Mouse (Mus musculus) heart, postnatal 0 days (tissue): ENCODE data around the gene Cox10. TPM values are rescaled to one million over a fixed set of nuclear protein-coding genes. Genes with fewer than 3 reads are reported as not detected.

Experiments used
- ATAC-seq: fragments of 200-750 bp; cut with Nextera tagmentation; 2 replicates; pipeline ENCODE4 v1.8.0; 2017; ENCODE audit warnings: low read depth, moderate number of reproducible peaks, moderate library complexity; ENCODE audit not compliant: insufficient read depth
- DNase-seq: peaks from one replicate; pipeline ENCODE4 v3.0.0-alpha.2; 2016; ENCODE audit warnings: low spot score
- H3K27ac ChIP-seq: fragments of 300-500 bp; sonication (generic); 2 replicates; pipeline ENCODE4 v1.5.1; 2014; ENCODE audit warnings: low read depth, mild to moderate bottlenecking
- H3K27me3 ChIP-seq: fragments of 300-500 bp; sonication (generic); 2 replicates; pipeline ENCODE4 v1.6.1; 2014; ENCODE audit warnings: low read length, mixed read lengths; ENCODE audit not compliant: control insufficient read depth, insufficient read depth
- H3K36me3 ChIP-seq: fragments of 300-500 bp; sonication (generic); replicated peaks from 2 replicates; pipeline ENCODE4 v1.6.1; 2014; ENCODE audit warnings: low read length, mixed read lengths; ENCODE audit not compliant: control insufficient read depth, insufficient read depth
- H3K4me1 ChIP-seq: fragments of 300-500 bp; sonication (generic); 2 replicates; pipeline ENCODE4 v1.6.1; 2014; ENCODE audit warnings: antibody characterized with exemption; ENCODE audit not compliant: control insufficient read depth, insufficient read depth
- H3K4me2 ChIP-seq: fragments of 300-500 bp; sonication (generic); 2 replicates; pipeline ENCODE4 v1.6.1; 2014; ENCODE audit warnings: low read depth, mild to moderate bottlenecking, low read length, moderate library complexity
- H3K4me3 ChIP-seq: fragments of 300-500 bp; sonication (generic); 2 replicates; pipeline ENCODE4 v1.5.1; 2014; ENCODE audit warnings: low read depth, low read length
- H3K9ac ChIP-seq: fragments of 300-500 bp; sonication (generic); replicated peaks from 2 replicates; pipeline ENCODE4 v1.6.1; 2014; ENCODE audit warnings: low read depth, low read length, mixed read lengths
- H3K9me3 ChIP-seq: fragments of 300-500 bp; sonication (generic); replicated peaks from 2 replicates; pipeline ENCODE4 v1.6.1; 2016; ENCODE audit warnings: low read length; ENCODE audit not compliant: control insufficient read depth
- CTCF ChIP-seq: IDR thresholded peaks from 2 replicates; pipeline ENCODE4 v1.5.1; 2016; ENCODE audit warnings: antibody characterized with exemption, control low read depth, low read depth
- EP300 ChIP-seq: IDR thresholded peaks from 2 replicates; pipeline ENCODE4 v1.6.1; 2016; ENCODE audit warnings: antibody characterized with exemption, low read depth
- whole genome bisulfite sequencing: fragments of 180-500 bp; shearing (Covaris S2); extraction: QIAGEN DNeasy Blood & Tissue Kit; methylation state at CpG from one replicate; pipeline ENCODE4 v1.1.7; 2014; 5-methylcytosine and 5-hydroxymethylcytosine counted together
- polyA plus RNA-seq: library from polyadenylated mRNA; unstranded; fragments of >200 nt; fragmentation: Nextera tagmentation; extraction: Ambion mirVana; gene quantifications from 2 replicates; pipeline ENCODE4 v1.2.1, GENCODE M21; 2015
- total RNA-seq: library from RNA; depleted of rRNA; stranded (reverse); fragments of >200 nt; gene quantifications from 2 replicates; pipeline ENCODE4 v1.2.3, GENCODE M21; 2014; ENCODE audit warnings: low replicate concordance

Gene Cox10
- total and polyA plus RNA-seq, 2 experiments from 2014 or later = 31.2 to 54.3 TPM

DNA sequence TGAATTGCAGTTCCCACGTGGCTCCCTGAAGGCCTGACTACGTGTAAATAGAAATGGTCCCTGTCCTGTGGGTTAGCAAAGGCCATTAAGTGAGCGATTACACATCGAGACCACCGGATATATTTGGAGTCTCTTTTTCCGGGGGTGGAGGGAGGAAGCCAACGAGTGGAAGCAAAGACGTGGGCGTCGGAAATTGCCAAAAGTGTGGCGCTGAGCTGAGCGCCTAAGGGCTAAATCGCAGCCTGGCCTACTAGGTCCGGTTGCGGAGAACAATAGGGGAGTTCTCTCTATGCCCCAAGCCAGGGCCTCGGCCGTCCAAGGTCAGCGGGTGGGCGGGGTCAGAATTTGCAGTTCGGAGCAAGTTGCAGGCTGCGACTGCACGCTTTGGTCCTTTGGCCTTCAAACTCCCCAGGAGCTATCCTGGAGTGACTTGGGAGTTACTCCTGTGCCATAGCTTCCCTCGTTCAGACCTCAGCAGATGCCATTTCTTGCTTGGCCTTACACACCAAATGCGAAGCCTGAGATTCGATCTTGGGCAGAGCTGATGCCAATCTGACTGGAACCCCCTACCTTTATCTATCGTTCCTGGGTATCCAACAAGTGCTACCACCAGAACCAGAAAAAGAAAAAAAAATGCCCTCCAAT is 154.9 kb downstream of the Cox10 start:
- peaks cover 6% of the 10 kb centered on the region for H3K4me1 ChIP-seq
- TF ChIP-seq EP300 (no peak), CTCF (no peak)
- no peak overlapping the region for H3K27ac ChIP-seq
- no peaks in the 10 kb centered on the region for H3K9me3 ChIP-seq
- H3K4me3 ChIP-seq = 0 out of 2 replicates have a peak overlapping the region, but pooled peaks have one; percentile 4
- DNase-seq (no peak), ATAC-seq (no peak)
- H3K27me3 ChIP-seq = peaks cover 65% of the 10 kb centered on the region
- 9% methylated on average over 26 of the region's 26 CpGs for WGBS
- H3K9ac ChIP-seq = no peak overlapping the region
- H3K4me2 ChIP-seq = peak overlapping the region; percentile 56; the same call in 1 of the 2 replicates
- no peaks in the 10 kb centered on the region for H3K36me3 ChIP-seq

GRCm38 (mm10) chr11:63923386-63923785 is 155.9 kb downstream of the Cox10 start:
- peaks cover 6% of the 10 kb centered on the region for H3K4me1 ChIP-seq
- no peak for ATAC-seq
- H3K4me2 ChIP-seq = peak overlapping the region; percentile 56
- TF ChIP-seq CTCF = no peak
- no peak for TF ChIP-seq EP300
- peak overlapping the region; percentile 49 for H3K4me3 ChIP-seq
- DNase-seq = no peak
- H3K27me3 ChIP-seq = peaks cover 75% of the 10 kb centered on the region
- H3K9ac ChIP-seq = no peak overlapping the region
- H3K9me3 ChIP-seq = no peaks in the 10 kb centered on the region
- no peak overlapping the region for H3K27ac ChIP-seq
- 3% methylated on average over 29 of the region's 29 CpGs for WGBS
- H3K36me3 ChIP-seq = no peaks in the 10 kb centered on the region

- ATAC-seq (peak; percentile 93), DNase-seq (peak; percentile 97)
- TF ChIP-seq EP300 (0 out of 2 replicates have a peak, but pooled peaks have one; percentile 19), CTCF (no peak)
- H3K9ac ChIP-seq = no peak within 1 kb of the TSS
- under 1% methylated on average over 43 of the region's 43 CpGs for WGBS
- H3K36me3 ChIP-seq = no peaks in the 10 kb centered on the region
- H3K27ac ChIP-seq = no peak within 1 kb of the TSS
- no peaks in the 10 kb centered on the region for H3K9me3 ChIP-seq
- H3K4me1 ChIP-seq = peaks cover 6% of the 10 kb centered on the region
- peak within 1 kb of the TSS; percentile 49 for H3K4me3 ChIP-seq
- peak within 1 kb of the TSS; percentile 75 for H3K4me2 ChIP-seq
- peaks cover 84% of the 10 kb centered on the region for H3K27me3 ChIP-seq
Observed at GRCm38 (mm10) chr11:63922091-63922621, 157.1 kb downstream of the Cox10 start, which contains the start of gene Hs3st3b1. Gene Hs3st3b1, minus strand, starts transcription at chr11:63922290.

DNA sequence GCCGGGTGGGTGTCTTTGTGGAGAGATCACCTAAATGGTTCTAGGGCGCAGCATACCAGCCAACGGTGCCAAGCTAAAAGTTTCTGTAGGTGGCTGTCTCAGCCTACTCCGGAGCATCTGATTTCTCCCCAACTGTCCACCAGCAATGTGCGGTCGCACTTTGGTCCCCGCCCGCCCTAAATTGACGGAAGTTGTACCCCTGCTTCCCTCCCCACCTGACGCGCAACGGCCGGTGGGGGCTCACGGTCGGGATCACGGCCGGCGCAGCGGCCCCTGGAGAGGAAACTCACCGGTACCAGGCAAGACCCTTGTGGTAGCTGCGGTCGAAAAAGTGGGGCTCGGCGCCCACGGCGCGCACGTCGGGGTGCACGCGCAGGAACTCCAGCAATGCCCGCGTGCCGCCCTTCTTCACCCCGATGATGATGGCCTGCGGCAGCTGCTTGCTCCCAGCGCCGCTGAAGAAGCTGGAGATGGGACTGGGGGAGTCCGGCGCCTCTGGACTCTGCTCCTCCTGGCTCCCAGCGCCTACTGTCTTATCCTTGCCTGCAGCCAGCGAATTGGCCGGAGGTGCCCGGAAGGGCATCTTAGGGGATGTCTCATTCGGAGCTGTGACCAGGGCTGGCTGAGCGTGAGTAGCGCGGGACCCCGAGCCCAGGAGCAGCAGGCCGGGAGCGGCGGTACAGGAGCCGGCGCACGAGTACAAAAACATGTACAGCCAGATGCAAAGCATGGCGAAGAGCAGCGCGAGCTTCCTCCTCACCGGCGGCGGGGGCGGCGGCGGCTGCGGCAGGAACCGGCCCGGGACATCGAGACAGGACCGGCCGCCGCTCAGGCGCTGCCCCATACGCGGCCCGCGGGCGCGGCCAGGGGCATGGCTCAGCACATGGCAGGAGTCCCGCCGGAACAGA is 158.0 kb downstream of the Cox10 start:
- DNase-seq (no peak), ATAC-seq (no peak)
- Histone ChIP-seq H3K36me3 (no peaks in the 10 kb centered on the region), H3K4me1 (peaks cover 6% of the 10 kb centered on the region), H3K4me2 (peak overlapping the region; percentile 75), H3K9me3 (no peaks in the 10 kb centered on the region), H3K9ac (no peak overlapping the region), H3K4me3 (peak overlapping the region; percentile 49), H3K27ac (no peak overlapping the region), H3K27me3 (peaks cover 85% of the 10 kb centered on the region)
- WGBS = 0% methylated on average over 63 of the region's 80 CpGs
- TF ChIP-seq EP300 (no peak), CTCF (no peak)

GRCm38 (mm10) chr11:63920531-63920930 is 158.7 kb downstream of the Cox10 start:
- under 1% methylated on average over 33 of the region's 33 CpGs for WGBS
- Histone ChIP-seq H3K9ac (0 out of 2 replicates have a peak overlapping the region, but pooled peaks have one; percentile 19), H3K4me1 (peaks cover 10% of the 10 kb centered on the region)

More at GRCm38 (mm10) chr11:63920531-63920930, 158.7 kb downstream of the Cox10 start:
- no peaks in the 10 kb centered on the region for H3K9me3 ChIP-seq
- no peak overlapping the region for H3K27ac ChIP-seq
- H3K36me3 ChIP-seq = no peaks in the 10 kb centered on the region
- peak overlapping the region; percentile 75 for H3K4me2 ChIP-seq
- peaks cover 78% of the 10 kb centered on the region for H3K27me3 ChIP-seq
- H3K4me3 ChIP-seq = peak overlapping the region; percentile 49
- ATAC-seq = peak; percentile 59
- TF ChIP-seq EP300 (no peak), CTCF (peak; percentile 79)
- DNase-seq = peak; percentile 71
